7 mouse cellular contexts compared by ENCODE assay signal in genomic region chr3:98338584-98339041, GRCm38 (mm10). TPM values are rescaled to one million over a fixed set of nuclear protein-coding genes. Genes with fewer than 3 reads are reported as not detected.
A peak's percentile ranks its signal among the peaks of the same experiment; 100 is the strongest.
DNase-seq lines count a peak whose midpoint lies in the region; ATAC-seq lines count a peak whose summit lies in the region.

No protein-coding gene starts in this region.

- ATAC-seq in forebrain, embryonic 16.5 days: peak; percentile 9; the same call in 1 of the 2 replicates
- ATAC-seq in hindbrain, embryonic 15.5 days (ENCODE audit: low FRiP score, low read depth): no peak
- ATAC-seq in limb, embryonic 11.5 days (ENCODE audit: insufficient number of reproducible peaks, low FRiP score, low TSS enrichment, low read depth): no peak

- 2% methylated on average over 15 of the region's 15 CpGs for WGBS in forebrain, embryonic 16.5 days
- WGBS in hindbrain, embryonic 15.5 days: 3% methylated on average over 15 of the region's 15 CpGs
- 4% methylated on average over 15 of the region's 15 CpGs for WGBS in limb, embryonic 11.5 days
- 5% methylated on average over 15 of the region's 15 CpGs for WGBS in midbrain, embryonic 10.5 days

- peak overlapping the region; percentile 86 for H3K4me2 ChIP-seq in forebrain, embryonic 16.5 days (ENCODE audit: low read length)
- H3K4me2 ChIP-seq in hindbrain, embryonic 15.5 days: peak overlapping the region; percentile 99
- H3K4me2 ChIP-seq in limb, embryonic 11.5 days (ENCODE audit: low read depth, severe bottlenecking): peak overlapping the region; percentile 83

- DNase-seq in Muller cell, postnatal 12 days (ENCODE audit: inconsistent ontology term): peak; percentile 58
- peak; percentile 44 for DNase-seq in brain, adult 2 months (ENCODE audit: low read depth, low spot score)
- DNase-seq in limb, embryonic 11.5 days (ENCODE audit: low spot score): peak; percentile 78
- DNase-seq in midbrain, embryonic 10.5 days (ENCODE audit: low spot score): peak; percentile 47
- peak; percentile 23 to 33 for DNase-seq in spleen, postnatal 10 days (ENCODE audit: low spot score in 2 of 2)

- H3K36me3 ChIP-seq in forebrain, embryonic 16.5 days (ENCODE audit: control insufficient read depth, insufficient read depth): no peaks in the 10 kb centered on the region
- H3K36me3 ChIP-seq in hindbrain, embryonic 15.5 days: no peaks in the 10 kb centered on the region
- H3K36me3 ChIP-seq in limb, embryonic 11.5 days (ENCODE audit: control insufficient read depth, insufficient read depth, low read length): no peaks in the 10 kb centered on the region
- H3K36me3 ChIP-seq in midbrain, embryonic 10.5 days: peaks cover 18% of the 10 kb centered on the region

- H3K4me1 ChIP-seq in forebrain, embryonic 16.5 days (replicated peaks; ENCODE audit: control insufficient read depth, insufficient read depth, low read length): peaks cover 29% of the 10 kb centered on the region
- H3K4me1 ChIP-seq in hindbrain, embryonic 15.5 days (replicated peaks): peaks cover 42% of the 10 kb centered on the region
- H3K4me1 ChIP-seq in limb, embryonic 11.5 days (ENCODE audit: control insufficient read depth, insufficient read depth, low read length): peaks cover 25% of the 10 kb centered on the region
- H3K4me1 ChIP-seq in midbrain, embryonic 10.5 days: peaks cover 47% of the 10 kb centered on the region

- H3K27me3 ChIP-seq in forebrain, embryonic 16.5 days (replicated peaks; ENCODE audit: control insufficient read depth, insufficient read depth, low read length): no peaks in the 10 kb centered on the region
- no peaks in the 10 kb centered on the region for H3K27me3 ChIP-seq in hindbrain, embryonic 15.5 days
- no peaks in the 10 kb centered on the region for H3K27me3 ChIP-seq in limb, embryonic 11.5 days (ENCODE audit: control insufficient read depth, insufficient read depth, low read length)
- no peaks in the 10 kb centered on the region for H3K27me3 ChIP-seq in midbrain, embryonic 10.5 days (ENCODE audit: low read depth, poor library complexity, severe bottlenecking)

- H3K4me3 ChIP-seq in forebrain, embryonic 16.5 days (replicated peaks; ENCODE audit: low read length): peak overlapping the region; percentile 64
- H3K4me3 ChIP-seq in hindbrain, embryonic 15.5 days: peak overlapping the region; percentile 59
- peak overlapping the region; percentile 86 for H3K4me3 ChIP-seq in limb, embryonic 11.5 days (ENCODE audit: low read depth, low read length)
- H3K4me3 ChIP-seq in midbrain, embryonic 10.5 days: peak overlapping the region; percentile 74

- H3K9me3 ChIP-seq in forebrain, embryonic 16.5 days (ENCODE audit: control insufficient read depth, low read length): no peaks in the 10 kb centered on the region
- H3K9me3 ChIP-seq in hindbrain, embryonic 15.5 days: no peaks in the 10 kb centered on the region
- no peaks in the 10 kb centered on the region for H3K9me3 ChIP-seq in limb, embryonic 11.5 days (ENCODE audit: control insufficient read depth, low read length)
- H3K9me3 ChIP-seq in midbrain, embryonic 10.5 days (replicated peaks): no peaks in the 10 kb centered on the region

- peak overlapping the region; percentile 65 for H3K27ac ChIP-seq in forebrain, embryonic 16.5 days (ENCODE audit: low read length)
- peak overlapping the region; percentile 73 for H3K27ac ChIP-seq in hindbrain, embryonic 15.5 days (replicated peaks)
- peak overlapping the region; percentile 75 for H3K27ac ChIP-seq in limb, embryonic 11.5 days (replicated peaks; ENCODE audit: low read depth, low read length)
- peak overlapping the region; percentile 91 for H3K27ac ChIP-seq in midbrain, embryonic 10.5 days (replicated peaks)

- H3K9ac ChIP-seq in forebrain, embryonic 16.5 days (replicated peaks; ENCODE audit: low read depth, low read length): peak overlapping the region; percentile 65
- peak overlapping the region; percentile 62 for H3K9ac ChIP-seq in hindbrain, embryonic 15.5 days
- H3K9ac ChIP-seq in limb, embryonic 11.5 days (ENCODE audit: low read length): peak overlapping the region; percentile 90

RNA-seq across cellular contexts. Expression of gene Phgdh, which starts 1.2 kb away (rescaled TPM):
- 168 and 190 TPM in 2 replicates for polyA plus RNA-seq in forebrain, embryonic 16.5 days (2015; fragmentation: Nextera tagmentation; extraction: Ambion mirVana)
- 179 and 188 TPM in 2 replicates for polyA plus RNA-seq in hindbrain, embryonic 15.5 days (2015; fragmentation: Nextera tagmentation; extraction: Ambion mirVana)
- 318 and 329 TPM in 2 replicates for polyA plus RNA-seq in limb, embryonic 11.5 days (2014; fragmentation: Nextera tagmentation; extraction: Ambion mirVana)
- polyA plus RNA-seq in midbrain, embryonic 10.5 days (2016; fragmentation: Nextera tagmentation; extraction: Ambion mirVana): 386 and 388 TPM in 2 replicates

RNA-seq across cellular contexts. Expression of gene Zfp697, which starts 43.6 kb away (rescaled TPM):
- polyA plus RNA-seq in forebrain, embryonic 16.5 days (2015; fragmentation: Nextera tagmentation; extraction: Ambion mirVana): 14.7 and 18.1 TPM in 2 replicates
- polyA plus RNA-seq in hindbrain, embryonic 15.5 days (2015; fragmentation: Nextera tagmentation; extraction: Ambion mirVana): 14.7 and 17.3 TPM in 2 replicates
- polyA plus RNA-seq in limb, embryonic 11.5 days (2014; fragmentation: Nextera tagmentation; extraction: Ambion mirVana): 10.4 and 11.0 TPM in 2 replicates
- 6.8 and 8.3 TPM in 2 replicates for polyA plus RNA-seq in midbrain, embryonic 10.5 days (2016; fragmentation: Nextera tagmentation; extraction: Ambion mirVana)

RNA-seq across cellular contexts. Expression of gene Hmgcs2, which starts 58.4 kb away (rescaled TPM):
- 10.8 and 12.8 TPM in 2 replicates for polyA plus RNA-seq in forebrain, embryonic 16.5 days (2015; fragmentation: Nextera tagmentation; extraction: Ambion mirVana)
- polyA plus RNA-seq in hindbrain, embryonic 15.5 days (2015; fragmentation: Nextera tagmentation; extraction: Ambion mirVana): 21.1 and 22.7 TPM in 2 replicates
- 1.1 and 1.4 TPM in 2 replicates for polyA plus RNA-seq in limb, embryonic 11.5 days (2014; fragmentation: Nextera tagmentation; extraction: Ambion mirVana)
- 1.7 and 3.8 TPM in 2 replicates for polyA plus RNA-seq in midbrain, embryonic 10.5 days (2016; fragmentation: Nextera tagmentation; extraction: Ambion mirVana)

Comparison
In these comparisons a context has a peak if more than half of its experiments do, and no peak if none do; other contexts are left out.
1. DNase-seq: peak in every context shown above with its lines; median percentile 78 in limb, embryonic 11.5 days; 58 in Muller cell, postnatal 12 days; 47 in midbrain, embryonic 10.5 days; 44 in brain, adult 2 months; 28 in spleen, postnatal 10 days.